ENCODE assay signal across 16 mouse cellular contexts in the genomic region with DNA sequence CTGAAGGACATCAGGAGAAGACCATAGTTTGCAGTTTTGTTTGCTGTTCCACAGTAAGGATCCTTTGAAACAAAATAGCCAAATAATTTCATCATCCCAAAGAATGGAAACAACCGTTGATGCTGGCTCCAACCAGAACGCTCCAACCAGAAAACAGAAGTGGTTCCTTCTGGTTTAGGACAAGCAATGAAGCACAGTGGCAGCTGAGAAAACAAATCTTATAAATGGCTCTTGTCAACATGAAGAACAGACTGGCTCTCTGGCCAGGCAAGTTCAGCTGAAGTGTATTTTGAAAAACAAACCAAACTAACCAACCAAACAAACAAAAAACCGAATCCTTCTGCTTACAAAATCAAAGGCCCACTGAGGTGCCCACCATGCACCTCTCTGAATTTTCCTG. TPM values are rescaled to one million over a fixed set of nuclear protein-coding genes. Genes with fewer than 3 reads are reported as not detected.
"Had no signal": no experiment of that assay in that cellular context is flagged by ENCODE, and none has a peak within 500 bp of the region (broad histone marks: within the 10 kb centered on the region; RNA-seq: fewer than 3 reads in every experiment).

No protein-coding gene starts in this region.

- H3K27ac ChIP-seq: neural tube, embryonic 12.5 days; stomach, embryonic 15.5 days; stomach, postnatal 0 days had no signal

- H3K36me3 ChIP-seq: neural tube, embryonic 12.5 days; stomach, embryonic 15.5 days had no signal

- H3K27me3 ChIP-seq: megakaryocyte, embryonic 14.5 days; neural tube, embryonic 12.5 days; stomach, embryonic 15.5 days had no signal

- H3K9ac ChIP-seq: lung, embryonic 14.5 days; neural tube, embryonic 12.5 days; stomach, embryonic 15.5 days had no signal

- H3K4me1 ChIP-seq: neural tube, embryonic 12.5 days had no signal

- H3K4me2 ChIP-seq: lung, embryonic 14.5 days; midbrain, embryonic 11.5 days; neural tube, embryonic 12.5 days; stomach, embryonic 15.5 days had no signal

- H3K4me3 ChIP-seq: megakaryocyte, embryonic 14.5 days; neural tube, embryonic 12.5 days; stomach, embryonic 15.5 days had no signal

- H3K9me3 ChIP-seq: megakaryocyte, embryonic 14.5 days; neural tube, embryonic 12.5 days; stomach, embryonic 15.5 days had no signal

- ATAC-seq: midbrain, embryonic 16.5 days had no signal

- DNase-seq: lung, adult 18-20 months; lung, embryonic 14.5 days; lung, postnatal 10 days; lung, postnatal 4 days; midbrain, embryonic 14.5 days; right cerebral cortex, postnatal 14 days; thymus, adult 2 months; thymus, postnatal 25 days; thymus, postnatal 4 days had no signal

RNA-seq across cellular contexts. Expression of a gene that starts 2.2 kb away (rescaled TPM):
- polyA plus RNA-seq: midbrain, embryonic 11.5 days; midbrain, embryonic 14.5 days; midbrain, embryonic 16.5 days; neural tube, embryonic 14.5 days had no signal
